Mouse (Mus musculus): ENCODE measurements at regions not wholly inside any gene's neighbourhood (a gene's known extent, or its start where the extent isn't known, plus 50 kb on each side); places are given as distances from the start of the nearest gene placed in this dataset.

- no peak for DNase-seq (ENCODE audit: low spot score in 2 of 2)
Measured at GRCm38 (mm10) chr10:97248522-97248921, 230.9 kb upstream of the Dcn start.

- no peak for DNase-seq (ENCODE audit: low spot score in 2 of 2)
Measured at GRCm38 (mm10) chr10:97249760-97250159, 229.6 kb upstream of the Dcn start.

GRCm38 (mm10) chr10:97250167-97250566, 229.2 kb upstream of the Dcn start:
- DNase-seq (ENCODE audit: low spot score in 2 of 2): no peak

DNA sequence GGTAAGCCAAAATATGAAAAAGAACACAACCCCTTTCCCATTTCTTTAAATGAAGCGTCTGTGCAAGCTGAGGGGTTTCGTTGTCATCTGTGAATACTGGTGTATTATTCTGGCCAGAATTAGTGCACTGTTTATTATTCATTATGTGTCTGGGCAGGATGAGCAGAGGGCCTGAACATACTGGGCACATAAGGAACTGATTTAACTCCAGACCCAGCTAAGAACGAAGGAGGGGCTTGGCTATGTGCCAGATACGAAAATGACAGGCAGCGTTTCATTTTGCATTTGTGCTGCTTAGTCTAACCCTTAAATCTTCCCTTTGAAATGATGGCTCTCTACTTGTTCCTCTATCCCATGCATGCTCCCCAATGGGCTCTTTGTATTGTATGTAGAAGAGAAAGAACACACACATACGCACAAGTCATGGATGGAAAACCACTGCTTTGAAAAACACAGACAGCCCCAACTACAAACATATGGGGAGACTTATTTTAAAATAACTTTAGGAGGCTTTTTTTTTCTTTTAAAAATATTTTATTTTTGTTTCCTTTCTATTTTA, 213.4 kb upstream of the Dcn start:
- DNase-seq (ENCODE audit: low spot score in 2 of 2): no peak

GRCm38 (mm10) chr10:97282416-97282815, 197.0 kb upstream of the Dcn start:
- no peak for DNase-seq (ENCODE audit: low spot score in 2 of 2)

DNA sequence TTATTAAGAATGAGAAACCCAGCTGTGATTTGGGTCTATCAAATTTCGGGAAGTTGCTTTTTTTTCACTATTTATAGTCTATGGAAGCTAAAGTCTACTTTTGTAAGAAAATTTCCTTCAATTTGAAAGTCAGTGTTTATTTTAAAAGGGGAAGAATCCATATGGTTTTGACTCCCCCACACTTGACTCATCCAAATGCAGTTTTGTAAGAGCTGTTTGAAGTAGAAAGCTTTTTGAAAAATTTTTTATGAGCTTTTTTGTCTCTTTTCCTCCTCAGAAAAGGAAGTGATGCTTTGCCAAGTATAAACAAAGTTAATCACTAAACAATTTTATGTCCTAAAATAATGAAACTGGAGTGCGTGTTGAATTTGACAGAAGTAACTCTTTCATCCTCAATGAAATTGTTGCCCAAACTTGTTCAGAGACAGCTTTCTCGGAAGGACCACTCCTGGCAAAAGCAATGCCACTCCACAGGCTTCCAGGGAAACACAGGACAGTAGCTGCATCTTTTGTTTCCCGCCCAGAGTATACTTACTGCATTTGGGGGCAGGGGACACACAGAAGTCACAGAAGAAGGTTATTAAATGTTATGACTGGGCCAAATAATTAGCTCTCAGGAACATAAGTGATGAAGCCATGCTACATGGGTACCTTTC, 196.4 kb upstream of the Dcn start:
- no peak for DNase-seq (ENCODE audit: low spot score in 2 of 2)

GRCm38 (mm10) chr10:97304791-97305355, 174.5 kb upstream of the Dcn start:
- DNase-seq (ENCODE audit: low spot score in 2 of 2): no peak

GRCm38 (mm10) chr10:97309580-97309979, 169.8 kb upstream of the Dcn start:
- no peak for DNase-seq (ENCODE audit: low spot score in 2 of 2)

- no peak for DNase-seq (ENCODE audit: low spot score in 2 of 2)
Measured at GRCm38 (mm10) chr10:97312509-97312908, 166.9 kb upstream of the Dcn start.

GRCm38 (mm10) chr10:97312978-97313377, 166.4 kb upstream of the Dcn start:
- DNase-seq (ENCODE audit: low spot score in 2 of 2): peak; percentile 86 to 93

DNA sequence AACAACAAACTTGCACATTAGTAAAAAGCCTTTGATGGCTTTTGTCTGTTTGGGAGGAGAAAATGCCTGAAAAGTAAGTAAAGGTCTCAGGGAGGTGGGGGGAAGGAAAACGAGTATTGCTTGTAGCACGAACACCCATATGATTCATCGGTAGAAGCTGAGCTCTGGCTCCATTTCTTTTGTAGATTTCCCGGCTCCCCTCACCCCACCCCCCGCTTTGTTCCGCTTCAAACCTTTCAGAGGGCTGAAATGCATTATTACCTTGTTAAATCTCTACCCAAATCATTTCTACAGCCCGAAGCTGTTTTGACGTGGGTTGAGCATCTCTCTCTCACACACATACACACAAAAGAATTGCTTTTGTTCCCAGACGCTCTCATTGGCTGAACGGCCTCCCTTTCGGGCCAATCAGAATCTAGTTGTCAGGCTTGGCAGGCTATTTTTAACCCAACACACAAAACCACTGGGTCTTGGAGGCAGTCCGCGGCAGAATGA, 166.0 kb upstream of the Dcn start:
- DNase-seq (ENCODE audit: low spot score in 2 of 2): peak; percentile 71 to 75

GRCm38 (mm10) chr10:97332639-97333038, 146.8 kb upstream of the Dcn start:
- DNase-seq (ENCODE audit: low spot score in 2 of 2): no peak

GRCm38 (mm10) chr10:97334044-97334443, 145.4 kb upstream of the Dcn start:
- DNase-seq (ENCODE audit: low spot score in 2 of 2): no peak

- DNase-seq (ENCODE audit: low spot score in 2 of 2): no peak
Measured at GRCm38 (mm10) chr10:97334606-97335150, 144.7 kb upstream of the Dcn start.

DNA sequence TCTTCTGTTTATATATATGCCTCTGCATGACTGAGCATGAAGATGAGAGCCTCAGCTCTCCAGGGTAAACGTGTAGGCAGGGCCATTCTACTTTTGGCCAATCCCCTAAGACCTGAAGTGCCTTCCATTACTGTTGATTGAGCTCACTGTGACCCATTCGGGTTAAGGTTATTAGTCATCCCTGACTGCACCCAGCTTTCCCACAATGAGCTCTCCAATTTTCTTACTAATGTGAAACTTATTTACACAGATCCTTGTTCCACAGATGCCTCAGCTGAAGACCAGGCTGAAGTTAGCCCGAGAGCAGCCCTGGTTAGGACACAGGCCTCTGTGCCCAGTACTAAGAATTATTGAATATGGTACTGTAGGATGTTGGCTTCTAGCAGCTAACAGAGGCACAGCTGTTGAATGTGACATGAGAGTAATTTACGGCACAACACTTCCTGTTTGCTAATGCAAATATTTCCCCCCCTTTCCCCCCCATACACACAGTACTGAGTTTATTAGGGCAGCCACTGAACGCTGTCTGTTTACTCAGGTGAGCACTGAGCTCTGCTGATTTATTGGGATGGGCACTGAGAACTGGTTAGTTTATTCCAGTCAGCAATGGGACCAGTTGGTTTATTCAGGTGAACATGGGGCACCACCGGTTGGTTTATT, 141.2 kb upstream of the Dcn start:
- no peak for DNase-seq (ENCODE audit: low spot score in 2 of 2)

GRCm38 (mm10) chr10:97339866-97340706, 139.3 kb upstream of the Dcn start:
- no peak for DNase-seq (ENCODE audit: low spot score in 2 of 2)

GRCm38 (mm10) chr10:97345347-97345746, 134.1 kb upstream of the Dcn start:
- peak; percentile 64 to 78 for DNase-seq (ENCODE audit: low spot score in 2 of 2)

- no peak for DNase-seq (ENCODE audit: low spot score in 2 of 2)
Measured at GRCm38 (mm10) chr10:97346949-97347348, 132.5 kb upstream of the Dcn start.

DNA sequence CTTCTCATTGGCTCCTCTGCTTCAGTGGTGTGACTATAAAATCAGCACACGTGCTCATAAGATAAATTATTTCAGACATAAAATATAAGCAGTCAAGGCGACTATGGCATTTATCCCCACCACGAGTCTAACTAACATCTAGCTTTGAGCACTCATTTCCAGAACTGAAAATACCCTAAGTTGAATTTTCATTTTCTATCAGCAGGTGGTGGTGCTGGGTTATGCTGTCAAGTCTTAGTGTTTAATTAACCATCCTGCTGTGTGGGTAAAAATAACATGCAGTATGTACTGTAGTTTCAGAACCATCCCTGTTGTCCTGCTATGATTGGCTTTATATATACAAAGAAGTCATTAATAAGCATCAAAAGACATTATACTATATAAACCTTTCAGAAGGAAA, 110.8 kb upstream of the Dcn start:
- DNase-seq (ENCODE audit: low spot score in 2 of 2): no peak

DNA sequence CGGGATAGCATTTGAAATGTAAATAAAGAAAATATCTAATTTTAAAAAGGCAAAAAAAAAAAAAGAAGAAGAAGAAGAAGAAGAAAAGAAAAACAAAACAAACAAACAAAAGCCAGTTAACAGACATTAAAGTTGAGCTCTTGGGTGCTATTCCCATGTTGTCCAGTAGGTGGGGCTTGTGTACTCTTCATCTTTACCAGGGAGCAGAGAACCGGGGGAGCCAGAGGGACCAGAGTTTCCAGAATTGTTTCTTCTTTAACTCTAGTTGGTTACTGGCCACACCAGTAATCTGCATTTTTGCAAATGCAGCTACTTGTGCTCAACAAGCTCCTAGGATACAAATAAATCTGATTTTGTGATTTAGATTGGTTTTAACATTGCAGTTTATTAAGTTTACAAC, 103.6 kb upstream of the Dcn start:
- peak; percentile 47 to 63 for DNase-seq (ENCODE audit: low spot score in 2 of 2)

- no peak for DNase-seq (ENCODE audit: low spot score in 2 of 2)
Measured at GRCm38 (mm10) chr10:97376376-97376775, 103.0 kb upstream of the Dcn start.

DNA sequence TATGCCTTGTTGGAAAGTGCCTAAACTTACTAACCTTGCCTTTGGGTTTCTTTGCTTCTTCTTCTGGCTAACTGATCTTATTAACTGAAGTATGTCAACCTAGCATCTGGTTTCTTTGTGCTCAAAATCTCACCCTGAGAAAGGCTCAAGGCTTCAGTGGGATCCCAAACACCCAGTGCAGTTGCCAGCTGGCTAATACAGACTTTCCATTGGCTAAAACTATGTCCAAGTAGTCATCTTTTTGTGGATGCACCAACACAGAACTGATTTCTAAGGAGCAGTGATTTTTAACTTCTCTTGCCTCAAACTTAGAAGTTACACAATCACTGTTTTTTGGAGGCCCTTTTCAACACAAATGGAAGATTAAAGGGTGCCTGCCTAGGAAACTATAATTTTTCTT, 97.8 kb upstream of the Dcn start:
- no peak for DNase-seq (ENCODE audit: low spot score in 2 of 2)
